Mouse (Mus musculus): ENCODE results near the gene Olfr1444.

Gene Olfr1444

DNA sequence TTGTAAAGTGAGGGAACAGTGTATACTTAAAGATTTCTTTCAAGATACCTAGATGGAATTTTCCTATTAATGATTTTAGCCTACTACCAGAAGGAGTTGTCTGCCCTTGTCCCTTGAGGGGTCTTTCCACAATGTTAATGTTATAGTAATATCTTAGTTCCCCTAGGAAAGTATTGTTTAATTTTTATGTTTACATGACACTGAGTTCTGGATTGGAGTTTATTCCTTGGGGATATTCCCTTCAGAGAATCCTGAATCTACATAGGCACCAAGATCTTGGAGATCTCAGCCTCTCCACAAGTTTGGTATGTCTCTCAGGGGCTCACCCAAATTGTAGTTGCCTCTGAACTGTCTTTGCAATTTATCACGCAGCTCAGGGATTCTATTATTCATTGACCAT, at the start of gene Olfr1444:
Olfr1444 (plus strand) TSS at position 301 of the 400 bp plus-strand sequence.
- no peak for DNase-seq

DNA sequence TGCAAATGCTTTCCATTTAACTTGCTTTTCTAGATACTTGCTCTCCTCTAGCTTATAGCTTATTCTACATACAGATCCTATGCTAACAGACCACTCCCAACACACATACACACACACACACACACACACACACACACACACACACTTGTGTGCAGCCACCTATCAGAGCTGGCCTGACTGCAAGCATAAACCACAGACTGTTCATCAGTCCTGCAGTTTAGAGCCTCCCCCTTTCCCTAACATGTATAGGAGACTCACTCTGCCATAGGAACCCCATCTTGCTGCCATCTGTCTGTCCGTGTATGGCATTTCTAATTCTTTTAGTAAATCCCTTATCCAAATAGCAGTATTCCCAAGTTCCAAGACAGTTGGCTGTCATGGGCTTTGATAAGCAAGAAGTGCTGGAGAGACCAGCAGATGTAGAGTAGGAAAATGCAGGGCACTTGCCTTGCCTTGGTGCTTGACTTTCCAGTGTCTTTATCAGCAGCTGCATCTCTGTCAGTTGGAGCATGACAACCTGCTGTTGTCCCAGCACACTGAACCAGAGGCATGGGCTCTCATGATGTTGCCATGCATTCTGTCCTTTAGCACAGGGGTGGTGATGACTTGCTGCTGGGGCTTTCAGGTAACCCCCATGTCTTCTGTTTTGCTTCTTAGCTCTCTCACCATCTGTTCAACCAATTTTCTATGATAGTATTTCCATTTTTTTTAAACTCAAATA, 44.3 kb upstream of the Olfr1444 start:
- DNase-seq: no peak

DNA sequence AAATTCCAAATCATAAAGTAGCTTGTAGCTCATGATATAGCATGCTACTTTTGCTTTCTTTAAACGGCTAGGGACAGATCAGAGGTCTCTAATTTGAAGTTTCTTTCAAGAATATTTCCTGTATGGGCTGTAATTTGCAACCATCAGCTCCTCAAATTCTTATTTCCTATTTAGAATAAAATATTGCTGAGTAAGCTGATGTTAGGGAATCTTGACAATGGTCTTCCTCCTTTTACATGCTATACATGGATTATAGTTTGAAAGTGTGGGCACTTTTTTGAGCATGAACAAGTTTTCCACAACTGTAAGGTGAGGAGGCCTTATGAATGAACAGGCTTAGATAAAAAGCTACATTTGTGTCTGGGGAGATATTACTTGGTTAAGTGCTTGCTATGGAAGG, 43.2 kb upstream of the Olfr1444 start:
- no peak for DNase-seq

DNA sequence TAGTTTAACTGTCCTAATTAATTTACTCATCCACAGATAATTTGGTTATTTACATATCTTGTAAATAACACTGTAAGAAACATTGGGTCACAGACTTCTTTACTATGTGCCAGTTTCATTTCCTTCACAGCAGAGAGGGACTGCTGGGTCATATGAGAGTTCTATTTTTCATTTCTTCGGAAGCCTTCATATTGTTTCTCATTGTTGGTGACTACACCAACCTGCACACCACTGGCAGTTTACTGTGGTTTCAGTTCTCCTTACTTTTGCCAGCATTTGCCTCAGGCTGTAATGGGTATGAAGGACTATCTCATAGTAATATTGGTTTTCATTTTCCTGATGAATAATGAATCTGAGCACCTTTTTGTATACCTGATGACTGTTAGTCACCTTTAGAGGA, 38.6 kb upstream of the Olfr1444 start:
- DNase-seq: no peak

DNA sequence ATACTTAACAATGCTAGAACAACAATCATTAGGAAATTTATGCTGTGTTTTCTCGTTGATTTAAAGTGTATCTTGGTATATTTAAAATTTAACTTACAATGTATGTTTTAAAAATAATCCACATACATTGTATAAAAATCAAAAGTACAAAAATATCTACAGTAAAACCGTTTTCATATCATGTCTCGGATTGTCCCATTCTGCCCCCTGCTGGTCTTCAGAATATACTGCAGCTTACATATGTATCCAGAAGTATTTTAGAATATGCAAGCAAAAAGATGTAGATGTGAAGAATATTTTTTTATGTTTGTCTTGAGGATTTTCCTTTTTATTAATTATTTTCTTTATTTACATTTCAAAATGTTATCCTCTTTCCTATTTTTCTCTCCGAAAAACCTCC, 36.7 kb upstream of the Olfr1444 start:
- DNase-seq: peak; percentile 36

DNA sequence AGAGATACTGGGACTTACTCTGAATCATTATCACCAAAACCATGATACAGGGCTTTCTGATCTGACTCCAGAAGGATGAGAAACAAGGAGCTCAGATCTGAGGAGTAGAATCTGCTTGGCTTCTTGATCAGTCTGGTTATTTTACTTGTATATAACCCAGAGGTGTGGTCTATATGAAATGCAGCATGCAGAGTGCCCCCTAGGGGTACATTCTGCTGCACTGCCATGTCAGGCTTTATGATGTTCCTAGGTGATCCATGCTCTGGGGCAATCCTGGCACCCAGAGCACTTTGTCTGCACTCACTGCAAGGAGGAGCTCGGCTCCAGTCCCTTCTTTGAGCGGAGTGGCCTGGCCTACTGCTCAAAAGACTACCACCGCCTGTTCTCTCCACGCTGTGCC, 32.5 kb upstream of the Olfr1444 start:
- DNase-seq: no peak

DNA sequence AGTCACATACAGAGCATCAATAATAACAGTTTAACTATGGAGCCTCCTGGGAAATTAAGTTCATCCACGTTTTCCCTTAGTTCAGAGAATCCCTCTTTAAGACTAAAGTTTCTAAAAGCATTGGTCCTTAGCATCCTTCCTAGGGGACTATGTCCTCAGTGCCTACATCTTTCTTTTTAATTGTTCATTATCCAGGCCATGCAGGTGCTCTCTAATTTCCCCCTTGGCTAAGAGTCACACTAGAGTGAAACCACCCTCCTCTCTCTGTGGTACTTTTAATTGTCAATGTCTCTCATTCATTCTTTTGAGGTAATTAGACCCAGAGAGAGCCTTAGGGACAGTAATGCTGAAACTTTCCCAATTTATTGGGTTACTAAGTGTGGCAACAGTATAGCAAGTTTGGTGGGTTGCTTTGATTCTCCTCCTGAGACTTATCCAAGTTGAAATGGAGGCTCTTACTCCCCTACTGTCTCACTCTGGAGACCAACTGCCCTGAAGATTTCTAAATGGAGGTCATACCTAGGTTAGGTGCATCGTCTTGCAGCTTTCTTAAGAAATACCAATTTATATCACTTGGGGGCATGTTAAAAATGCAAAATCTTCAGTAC, 26.2 kb upstream of the Olfr1444 start:
- DNase-seq: no peak

DNA sequence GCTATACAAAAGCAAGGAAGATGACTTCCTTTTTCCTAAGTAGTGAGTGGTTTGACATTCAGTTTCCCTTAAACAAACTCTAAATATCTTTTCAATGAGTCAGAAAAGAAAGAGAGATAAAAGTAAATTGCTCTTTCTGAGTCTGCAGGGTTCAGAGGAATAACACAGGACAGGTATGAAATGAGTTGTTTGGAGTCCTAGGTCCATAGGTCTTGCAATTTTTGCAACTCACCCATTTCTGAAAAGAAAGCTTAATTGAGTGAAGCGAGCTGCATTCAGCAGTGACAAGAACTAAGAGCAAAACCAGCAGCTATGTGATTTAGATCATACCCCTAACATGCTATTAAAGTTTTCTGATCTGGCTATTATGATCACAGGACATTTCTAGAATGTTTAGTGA, 25.5 kb upstream of the Olfr1444 start:
- no peak for DNase-seq

DNA sequence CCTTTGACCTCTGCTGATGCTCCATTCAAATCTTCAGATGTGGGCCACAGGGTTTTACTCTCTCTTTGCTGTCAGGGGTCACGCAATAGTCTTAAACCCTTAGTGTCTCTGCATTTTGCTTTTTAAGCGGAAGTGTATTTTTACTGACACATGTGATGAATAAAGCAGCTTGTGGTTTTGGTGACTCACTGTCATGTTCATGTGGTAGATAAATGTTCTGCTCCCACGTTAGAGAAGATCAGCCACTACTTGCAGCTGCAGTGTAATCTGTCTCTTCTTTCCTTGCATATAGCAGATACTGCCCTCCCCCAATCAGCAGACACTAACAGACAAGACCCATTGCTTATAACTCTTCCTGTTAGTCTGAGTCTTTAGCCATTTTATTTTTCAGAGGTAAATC, 23.5 kb upstream of the Olfr1444 start:
- no peak for DNase-seq

DNA sequence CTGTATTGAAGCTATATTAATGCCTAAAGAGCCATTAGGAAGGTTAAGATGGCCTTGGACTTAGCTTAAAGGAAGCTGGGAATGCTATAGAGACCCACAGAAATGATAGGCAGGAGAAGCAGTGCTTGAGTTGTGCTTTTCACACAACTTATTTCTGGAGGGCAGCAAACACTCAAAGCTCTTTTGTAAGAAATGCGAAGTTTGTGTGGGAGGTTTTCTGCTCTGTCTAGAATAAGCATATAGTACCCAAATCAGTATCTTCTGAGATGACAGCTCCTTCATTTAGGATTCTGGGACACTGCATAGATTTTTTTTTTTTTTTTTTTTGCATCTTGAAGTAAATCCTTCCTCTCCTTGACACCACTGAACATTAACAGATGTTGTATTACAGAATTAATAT, 18.6 kb upstream of the Olfr1444 start:
- no peak for DNase-seq

DNA sequence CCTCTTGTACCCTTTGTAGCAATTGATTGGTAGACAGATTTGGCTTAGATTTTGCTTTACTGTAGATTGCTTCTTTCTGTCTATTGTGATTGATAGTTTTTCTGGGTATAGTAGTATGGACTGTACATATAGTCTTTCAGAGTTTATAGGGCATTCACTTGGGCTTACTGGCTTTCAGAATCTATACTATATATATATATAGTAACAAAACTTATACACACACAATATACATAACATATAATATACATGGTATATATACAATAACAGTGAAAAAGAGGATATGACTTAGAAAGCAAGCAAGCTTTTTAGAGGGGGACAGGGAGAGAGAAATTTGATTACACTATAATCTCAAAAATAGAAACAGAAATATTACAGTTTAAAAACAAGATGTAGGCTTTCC, 10.7 kb upstream of the Olfr1444 start, which contains the start of gene Gm5244:
Gm5244 (plus strand) TSS at position 301 of the 400 bp plus-strand sequence.
- DNase-seq: no peak

DNA sequence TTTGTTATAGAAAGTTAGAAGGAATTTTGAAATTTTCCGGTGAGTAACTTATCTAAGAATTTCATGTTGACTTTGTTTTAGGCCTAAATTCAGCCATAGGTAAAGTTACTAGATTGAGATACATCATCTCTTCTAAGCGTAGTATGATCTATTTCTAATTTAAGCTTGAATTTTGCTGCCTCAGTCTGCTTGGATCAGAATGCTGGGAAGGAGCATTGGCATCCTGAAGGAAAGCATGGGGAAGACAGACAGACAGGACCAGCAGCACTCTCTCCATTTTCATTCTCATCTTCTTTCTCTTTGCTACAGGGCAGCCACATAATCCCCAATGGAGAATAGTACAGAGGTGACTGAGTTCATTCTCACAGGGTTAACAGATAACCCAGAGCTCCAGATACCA, 26.5 kb downstream of the Olfr1444 start, which contains the start of gene Olfr1445:
Olfr1445 (plus strand) TSS at position 301 of the 400 bp plus-strand sequence.
- no peak for DNase-seq

DNA sequence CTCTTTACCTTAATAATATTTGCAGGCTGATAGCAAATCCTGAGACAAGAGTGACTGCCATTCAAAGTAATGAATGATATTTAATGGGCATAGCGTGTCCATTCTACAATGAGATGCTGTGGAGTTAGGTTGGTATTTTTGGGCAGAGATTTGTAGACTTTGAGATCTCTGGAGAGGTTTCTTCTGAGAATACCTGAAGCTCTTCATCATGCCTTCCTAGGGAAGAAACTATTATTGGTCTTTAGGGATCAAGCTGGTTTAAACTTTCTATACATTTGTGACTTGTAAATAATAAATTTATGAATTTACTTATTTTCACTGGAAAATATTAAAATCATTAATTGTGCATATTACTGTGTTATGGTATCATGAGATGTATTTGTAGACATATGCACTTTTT, 36.3 kb downstream of the Olfr1444 start, which contains the start of gene Olfr1446:
Olfr1446 (minus strand) TSS at position 101 of the 400 bp plus-strand sequence.
- no peak for DNase-seq

DNA sequence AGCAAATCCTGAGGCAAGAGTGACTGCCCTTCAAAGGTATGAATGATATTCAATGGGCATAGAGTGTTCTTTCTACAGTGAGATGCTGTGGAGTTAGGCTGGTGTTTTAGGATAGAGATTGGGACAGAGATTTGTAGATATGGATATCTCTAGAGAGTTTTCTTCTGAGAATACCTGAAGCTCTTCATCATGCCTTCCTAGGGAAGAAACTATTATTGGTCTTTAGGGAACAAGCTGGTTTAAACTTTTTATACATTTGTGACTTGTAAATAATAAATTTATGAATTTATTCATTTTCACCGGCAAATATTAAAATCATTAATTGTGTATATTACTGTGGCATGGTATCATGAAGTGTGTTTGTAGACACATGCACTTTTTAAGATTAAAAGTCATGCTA, 46.6 kb downstream of the Olfr1444 start, which contains the start of gene Olfr1447:
Olfr1447 (minus strand) TSS at position 101 of the 400 bp plus-strand sequence.
- no peak for DNase-seq

Measured in embryo, embryonic 11 days (tissue).